Mouse (Mus musculus) heart, postnatal 10 days (tissue): ENCODE measurements at regions not wholly inside any gene's neighbourhood (a gene's known extent, or its start where the extent isn't known, plus 50 kb on each side); places are given as distances from the start of the nearest gene placed in this dataset.

Source experiments
- DNase-seq, 2 experiments: peaks; one replicate each; pipeline ENCODE4 v3.0.0; 2021
- intact Hi-C: fragments of 180-260 bp; cut with DNase I; formaldehyde crosslinking; loops from one replicate; pipeline ENCODE4 v1.15.1; 2025

DNA sequence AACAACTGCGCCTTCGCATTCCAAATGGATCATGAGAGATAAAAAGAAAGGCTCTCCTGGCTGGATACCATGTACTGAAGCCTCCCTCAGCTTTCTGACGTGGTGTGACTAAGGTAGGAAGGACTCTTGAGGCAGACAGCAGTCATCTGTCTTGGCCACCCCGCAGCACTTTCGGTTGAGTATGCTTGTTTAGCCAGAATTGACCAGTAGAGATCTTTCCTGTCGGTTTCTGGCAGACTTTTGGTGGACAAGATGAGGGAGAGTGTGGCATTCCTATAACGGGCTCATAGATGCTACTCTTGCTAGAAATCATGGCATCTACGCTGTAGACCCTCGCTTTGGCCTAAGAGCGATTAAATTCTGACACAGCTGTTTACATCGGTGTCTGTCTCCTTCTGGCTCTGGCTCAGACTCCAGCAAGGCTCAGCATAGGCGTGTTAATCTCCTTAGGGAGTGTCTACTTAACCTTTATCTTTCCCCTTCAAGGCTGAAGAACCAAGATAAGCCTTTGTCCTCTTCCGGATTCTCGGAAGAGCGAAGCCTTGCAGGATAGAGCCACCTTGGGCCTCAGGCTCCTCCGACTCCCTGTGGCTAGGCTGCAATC, 123.6 kb downstream of the Cd83 start:
- DNase-seq: peak; percentile 35 to 37

DNA sequence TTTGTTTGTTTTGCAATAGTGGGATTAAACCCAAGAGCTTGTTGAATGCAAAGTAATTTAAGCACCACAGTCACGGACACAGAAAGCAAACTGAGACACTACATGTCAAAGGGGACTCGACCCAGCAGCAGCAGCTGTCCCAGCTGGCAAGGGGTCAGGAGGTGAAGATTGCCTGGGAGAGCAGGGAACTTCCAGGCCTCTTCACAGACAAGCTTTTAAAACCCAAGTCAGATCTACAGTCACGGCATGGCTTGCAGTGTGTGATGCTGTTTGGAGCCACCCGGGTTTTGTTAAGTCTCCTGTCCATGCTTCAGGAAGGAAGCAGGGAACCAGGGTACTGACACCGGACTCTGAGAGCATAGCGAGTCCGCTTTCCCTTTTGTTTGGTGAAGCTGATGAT, 125.4 kb downstream of the Cd83 start:
- intact Hi-C loops: loop anchor here (5.0 kb wide), 2 partner anchors 82 to 137 kb away; no protein-coding TSS in a partner anchor
- no peak for DNase-seq

More for the DNA sequence above, 123.6 kb downstream of the Cd83 start:
- intact Hi-C loops: loop anchor here (5.0 kb wide), 2 partner anchors 84 to 139 kb away; no protein-coding TSS in a partner anchor

DNA sequence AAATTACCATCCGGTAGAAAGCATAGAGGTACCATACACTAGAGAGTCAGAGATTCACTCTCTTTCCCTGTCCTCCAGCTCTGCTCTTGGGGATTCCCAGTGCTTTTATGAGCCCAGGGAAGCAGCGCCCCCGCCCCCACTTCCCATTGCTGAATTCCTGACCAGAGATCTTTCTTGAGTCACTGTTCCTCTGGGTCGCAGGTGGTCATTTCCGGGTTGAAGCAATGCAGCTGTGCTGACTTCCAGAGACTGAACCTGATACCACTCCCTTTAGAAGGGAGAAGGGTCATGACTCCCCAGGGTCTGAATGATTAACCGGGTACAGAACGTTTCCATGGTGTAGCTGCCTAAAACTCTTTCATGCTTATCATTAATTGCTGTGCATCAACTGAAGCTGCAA, 128.9 kb downstream of the Cd83 start:
- no peak for DNase-seq
- intact Hi-C loops: no loop called here

DNA sequence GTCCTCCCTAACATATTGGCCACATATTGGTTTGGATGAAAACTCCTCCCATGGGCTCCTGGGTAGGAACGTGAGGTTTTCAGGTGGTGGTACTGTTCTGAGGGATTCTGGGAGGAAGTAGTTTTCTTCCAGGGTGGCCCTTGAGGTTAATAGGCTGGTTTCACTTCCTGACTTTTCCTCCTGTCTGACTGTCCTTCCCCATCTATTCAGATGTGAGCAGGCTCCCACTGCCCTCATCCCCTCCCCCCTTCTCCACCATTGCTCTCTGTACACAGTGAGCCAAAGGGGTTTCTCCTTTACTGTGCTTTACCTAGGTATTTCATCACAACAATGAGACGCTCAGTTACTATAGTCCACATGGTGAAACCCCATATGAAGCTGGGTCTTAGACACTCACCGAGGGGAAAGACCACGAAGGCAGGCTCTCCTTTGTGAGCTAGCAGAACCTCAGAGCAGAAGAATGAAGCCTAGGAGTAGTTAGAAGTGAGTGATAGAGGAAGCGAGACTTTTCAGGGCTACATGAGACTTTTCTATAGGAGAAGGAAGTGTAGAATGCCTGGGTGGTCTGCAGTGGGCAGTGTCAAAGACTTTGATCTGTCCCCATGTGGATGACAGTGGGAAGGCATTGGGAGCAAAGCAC, 135.3 kb downstream of the Cd83 start:
- no peak for DNase-seq
- intact Hi-C loops: no loop called here

DNA sequence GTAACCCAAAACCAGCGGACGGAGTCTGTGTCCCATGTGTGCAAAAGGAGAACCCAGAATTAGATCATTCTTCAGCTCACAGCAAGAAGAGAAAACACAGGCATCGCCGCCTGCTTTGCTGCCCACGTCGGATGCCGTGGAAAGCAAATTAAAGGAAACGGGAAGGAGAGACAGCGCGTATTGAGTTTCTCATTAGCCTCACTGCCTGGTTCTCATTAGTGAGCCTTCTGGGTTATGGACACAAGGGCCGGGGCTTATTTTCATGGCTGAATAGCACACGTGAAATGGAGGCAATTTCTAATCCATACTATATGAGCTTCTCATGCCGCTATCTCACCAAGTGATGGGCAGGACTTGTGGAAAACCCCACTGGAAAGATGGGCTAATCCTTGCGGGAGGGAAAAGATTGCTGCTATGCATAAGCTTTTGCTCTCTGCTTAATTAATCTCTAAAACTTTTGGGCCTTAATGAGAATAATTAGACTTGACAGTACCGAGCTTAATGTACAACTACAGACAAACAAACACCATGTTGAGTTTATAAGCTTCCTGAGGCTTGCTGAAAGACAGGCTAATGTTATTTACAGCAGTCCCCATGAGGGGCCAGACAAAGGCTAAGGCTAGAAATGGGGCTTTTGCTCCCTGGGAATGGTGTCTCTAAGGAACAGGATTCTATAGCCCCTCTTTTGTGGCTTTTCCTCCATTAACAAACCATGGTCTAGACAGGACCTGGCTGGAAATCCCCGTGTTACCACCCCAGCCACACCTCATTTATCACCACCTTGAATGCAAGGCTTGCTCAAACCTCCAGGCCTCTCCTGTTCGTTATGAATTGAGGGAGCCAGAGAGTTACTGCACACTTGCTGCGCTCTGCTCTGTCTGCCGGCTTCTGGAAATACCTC, 145.8 kb downstream of the Cd83 start:
- intact Hi-C loops: no loop called here
- DNase-seq: no peak

DNA sequence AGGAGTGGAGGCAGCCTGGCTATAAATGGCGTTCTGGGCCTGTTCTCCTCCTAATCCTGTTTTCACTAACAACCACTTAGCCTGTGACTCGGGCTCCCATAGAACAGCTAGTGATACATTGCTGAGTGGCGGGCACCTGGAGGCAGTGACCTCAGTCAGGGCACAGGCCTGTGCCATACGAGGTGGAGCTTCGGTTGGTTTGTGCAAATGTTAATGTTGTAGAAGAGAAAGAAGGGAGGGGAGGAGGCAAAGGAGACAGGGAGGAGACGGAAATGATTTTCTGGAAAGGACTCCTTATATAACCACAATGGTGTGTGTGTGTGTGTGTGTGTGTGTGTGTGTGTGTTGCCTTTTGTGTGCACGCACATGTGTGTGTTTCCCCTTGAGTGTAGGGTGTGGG, 148.4 kb downstream of the Cd83 start:
- intact Hi-C loops: no loop called here
- peak in 1 of 2 experiments; percentile 14 for DNase-seq

DNA sequence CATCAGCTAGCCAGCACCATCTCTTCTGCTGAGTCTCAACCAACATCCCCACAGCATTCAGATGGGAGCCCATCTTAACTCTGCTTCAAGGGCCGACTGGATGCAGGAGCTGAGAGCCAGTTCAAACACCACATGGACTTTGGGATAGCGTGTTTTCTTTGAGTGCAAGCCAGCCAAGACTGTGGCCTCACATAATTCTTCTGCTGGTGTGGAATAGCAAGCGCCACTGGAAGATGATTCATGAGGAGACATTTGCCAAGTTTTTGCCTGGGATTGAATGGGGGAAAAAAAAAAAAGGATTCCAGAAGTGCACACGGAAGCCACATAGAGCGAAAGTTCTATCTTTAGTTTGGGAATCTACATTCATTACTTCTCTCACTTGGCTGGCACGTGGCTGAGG, 150.7 kb downstream of the Cd83 start:
- intact Hi-C loops: no loop called here
- DNase-seq: peak; percentile 47 to 50

DNA sequence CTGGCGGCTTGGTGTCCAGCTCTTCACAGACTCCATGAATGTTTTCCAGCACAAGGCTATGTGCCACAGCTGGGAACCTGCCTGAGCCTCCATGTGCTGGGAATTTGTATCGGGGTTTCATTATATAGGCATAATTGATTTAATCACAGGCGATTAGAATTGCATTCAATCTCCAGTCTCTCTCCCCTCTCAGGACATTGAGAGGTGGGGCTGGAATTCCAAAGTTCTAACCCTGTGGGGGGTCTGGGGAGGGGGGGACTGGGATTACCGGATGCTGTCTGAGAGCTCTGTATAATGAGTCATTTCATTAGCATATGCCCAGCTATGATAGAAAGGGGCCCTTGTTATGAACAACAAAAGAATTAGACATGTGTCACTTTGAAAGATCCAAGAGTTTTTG, 151.9 kb downstream of the Cd83 start:
- intact Hi-C loops: no loop called here
- no peak for DNase-seq

DNA sequence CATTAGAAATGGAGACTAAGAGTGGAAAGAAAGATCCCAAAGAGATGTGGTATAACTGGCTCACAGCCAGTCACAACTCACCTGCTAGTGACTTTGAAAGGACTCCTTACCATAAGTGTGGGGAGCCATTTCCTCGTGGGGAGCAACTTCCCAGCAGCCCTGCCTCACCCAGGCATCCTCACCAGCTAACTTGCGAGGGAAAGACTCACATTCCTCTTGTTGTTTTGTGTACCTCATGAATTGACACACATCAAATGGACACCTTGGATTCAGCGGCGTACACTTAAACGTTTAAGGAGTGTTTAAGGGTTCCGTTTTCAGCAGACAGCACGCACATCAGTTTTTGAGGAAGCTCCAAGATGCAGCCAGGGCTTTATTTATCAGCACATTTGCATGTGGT, 154.0 kb downstream of the Cd83 start:
- no peak for DNase-seq
- intact Hi-C loops: no loop called here

DNA sequence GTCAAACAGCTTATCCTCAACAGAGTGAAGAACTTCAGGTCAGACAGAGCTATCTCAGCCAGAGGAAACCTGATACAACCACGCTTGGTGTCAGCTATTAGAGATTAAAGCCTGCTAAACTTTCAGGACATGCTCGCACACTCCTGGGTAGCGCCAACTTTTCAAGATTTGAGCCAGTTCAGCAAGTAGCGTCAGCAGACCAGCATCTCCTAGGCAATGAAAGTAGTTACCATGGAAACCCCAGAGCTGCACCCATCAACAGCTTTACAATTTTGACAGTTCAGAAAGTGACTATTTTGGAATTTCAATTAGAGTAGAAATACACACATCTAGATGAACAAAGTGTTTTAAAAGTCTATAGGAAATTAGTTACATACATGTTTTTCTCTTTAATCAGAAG, 154.8 kb downstream of the Cd83 start:
- DNase-seq: no peak
- intact Hi-C loops: no loop called here

DNA sequence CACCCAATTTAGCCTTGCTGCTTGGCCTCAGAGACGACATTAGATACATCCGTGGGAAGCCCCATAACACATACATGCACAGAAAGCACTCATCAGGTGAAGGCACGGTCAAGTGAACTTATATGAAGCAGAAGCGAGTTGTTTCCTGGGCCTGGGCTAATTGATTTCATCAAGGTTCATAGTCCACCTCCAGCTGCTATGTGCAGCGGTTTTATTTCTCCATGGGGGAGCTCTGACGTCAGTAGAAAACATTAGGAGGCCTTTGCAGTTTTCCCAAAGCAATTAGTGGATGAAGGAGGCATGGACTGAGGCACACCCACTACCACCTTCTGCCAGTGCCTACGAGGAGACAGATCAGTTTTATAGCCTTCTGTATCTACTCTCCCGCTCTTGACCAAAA, 157.2 kb downstream of the Cd83 start:
- intact Hi-C loops: no loop called here
- DNase-seq: no peak

DNA sequence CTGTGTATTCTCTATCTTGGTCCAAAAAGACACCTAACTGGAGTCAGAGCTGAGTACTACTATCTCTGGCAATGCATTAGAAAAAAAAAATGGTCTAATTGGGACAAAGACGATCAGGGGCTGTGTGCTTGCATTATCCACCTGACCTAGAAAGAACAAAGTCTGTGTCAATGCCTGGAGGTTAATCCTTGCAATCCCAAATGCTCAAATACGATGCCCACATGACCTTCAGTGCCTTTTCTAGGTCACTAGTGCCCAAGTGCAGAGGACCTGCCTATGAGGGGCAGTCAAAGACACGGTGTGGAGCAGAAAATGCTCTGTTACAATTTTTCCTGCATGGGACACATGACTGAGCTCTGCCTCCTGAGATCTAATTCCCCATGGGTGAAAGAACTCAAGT, 164.0 kb downstream of the Cd83 start:
- intact Hi-C loops: no loop called here

DNA sequence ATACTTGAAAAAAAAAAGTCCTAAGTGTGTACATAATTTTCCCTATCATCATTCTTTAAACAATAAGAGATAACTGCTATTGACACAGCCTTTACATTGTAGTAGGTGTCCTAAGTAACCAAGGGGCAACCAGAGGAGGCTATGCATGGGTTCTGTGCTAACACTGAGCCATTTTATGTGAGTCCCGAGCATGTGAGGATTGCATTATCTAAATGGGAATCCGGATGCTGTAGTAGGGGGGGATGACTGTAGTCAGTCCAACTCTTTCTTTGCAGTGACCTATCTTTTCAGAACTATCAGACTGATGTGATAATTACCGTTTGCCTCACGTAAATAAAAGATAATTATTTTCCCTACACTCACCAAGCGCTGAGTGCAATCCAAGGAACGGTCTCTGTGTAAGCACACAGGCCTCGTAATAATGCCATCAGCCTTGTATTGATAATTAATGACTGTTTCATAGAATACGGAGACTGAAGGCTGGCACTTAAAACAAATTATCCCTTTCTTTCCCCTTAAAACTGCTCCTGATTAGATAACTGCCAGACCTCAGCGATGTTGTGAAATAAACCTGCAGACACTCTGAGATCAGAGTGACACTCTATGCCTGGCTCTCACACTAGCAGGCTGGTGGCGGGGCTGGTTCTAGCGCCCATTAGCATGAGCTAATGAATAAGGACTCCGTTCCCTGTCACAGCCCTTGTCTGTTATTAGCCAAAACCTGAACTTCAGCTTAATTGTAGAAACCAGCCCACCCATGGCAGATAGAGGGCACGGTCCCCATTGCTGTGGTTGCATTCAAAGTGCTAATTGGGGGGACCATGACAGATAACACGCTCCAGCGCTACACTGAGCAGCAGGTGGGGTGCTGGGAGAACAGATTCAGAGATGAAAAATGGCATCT, 165.4 kb downstream of the Cd83 start:
- no peak for DNase-seq
- intact Hi-C loops: no loop called here

More for the DNA sequence above, 164.0 kb downstream of the Cd83 start:
- no peak for DNase-seq

DNA sequence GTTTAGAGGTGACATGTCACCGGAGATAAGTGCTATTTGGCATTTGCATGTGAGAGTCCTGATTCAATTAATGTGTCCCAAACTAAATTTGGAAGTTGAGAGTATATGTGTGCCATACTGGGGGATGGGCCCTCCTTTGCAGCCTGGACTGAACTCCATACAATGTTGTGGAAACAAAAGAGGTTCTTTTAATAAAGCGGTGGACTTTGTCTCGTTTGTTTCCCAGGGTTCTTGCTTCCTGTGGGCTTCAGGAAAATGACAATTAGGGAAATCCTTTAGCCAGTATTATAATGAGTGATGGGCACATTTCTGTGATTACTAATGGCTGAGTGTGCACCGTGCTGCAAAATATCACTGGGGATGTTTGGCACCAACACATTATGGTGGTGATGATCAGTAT, 167.9 kb downstream of the Cd83 start:
- intact Hi-C loops: no loop called here
- DNase-seq: no peak

DNA sequence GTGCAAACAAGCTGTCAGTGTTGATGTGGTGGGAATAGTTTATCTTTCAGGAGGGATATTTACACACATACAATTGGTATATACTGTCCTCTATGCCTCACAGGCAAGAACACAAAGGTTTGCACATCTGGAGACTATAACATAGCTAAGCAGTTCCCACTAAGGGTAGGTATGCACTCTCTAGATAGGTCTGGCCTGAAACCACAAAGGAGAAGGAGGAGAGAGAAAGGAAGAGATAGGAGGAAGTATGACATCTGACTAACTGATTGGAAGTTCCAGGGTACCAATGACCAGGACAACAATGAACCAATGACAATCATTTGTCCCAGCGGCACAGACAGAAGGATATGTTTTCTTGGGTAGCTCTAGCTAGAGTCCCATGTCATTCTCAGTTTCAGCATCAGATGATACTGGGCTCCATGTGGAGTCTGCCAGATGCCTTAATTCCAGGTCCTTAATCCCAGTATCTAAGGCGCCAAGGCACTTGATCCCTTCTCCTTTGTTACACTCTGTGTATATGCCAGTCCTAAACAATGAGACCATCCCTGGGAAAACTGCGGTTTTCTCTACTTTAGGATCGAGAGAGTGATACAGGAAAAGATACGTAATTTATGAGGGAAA, 168.5 kb downstream of the Cd83 start:
- DNase-seq: no peak
- intact Hi-C loops: no loop called here

DNA sequence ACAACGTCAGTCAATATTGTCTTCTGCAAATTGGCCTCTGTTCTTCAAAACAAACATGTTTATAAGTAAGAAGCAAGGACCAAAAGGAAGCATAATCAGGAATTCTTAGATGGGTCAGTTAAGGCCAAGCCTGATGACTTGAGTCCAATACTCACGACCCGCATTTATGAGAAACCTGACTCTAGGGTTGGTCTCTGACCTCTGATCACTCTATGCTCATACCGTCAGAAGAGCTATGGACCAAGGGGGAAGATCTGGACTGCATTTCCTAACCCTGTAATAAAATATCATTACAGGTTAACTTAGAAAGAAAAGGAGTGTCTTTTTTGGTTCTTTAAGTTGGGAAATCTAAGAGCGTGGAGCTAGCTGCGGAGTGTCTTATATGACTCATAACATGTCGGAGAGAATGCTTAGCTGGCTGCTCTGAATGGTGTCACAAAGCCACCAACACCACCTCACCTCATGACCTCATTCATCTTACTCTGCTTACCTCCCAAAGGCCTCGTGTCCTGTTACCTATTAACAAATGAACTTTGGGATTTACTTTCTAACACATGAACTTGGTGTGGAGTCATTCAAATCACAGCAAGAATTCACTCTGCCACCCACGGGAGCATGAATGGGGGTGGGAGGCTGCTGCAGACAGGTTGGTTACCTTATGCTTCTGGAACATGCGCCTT, 170.3 kb downstream of the Cd83 start:
- DNase-seq: no peak
- intact Hi-C loops: no loop called here

DNA sequence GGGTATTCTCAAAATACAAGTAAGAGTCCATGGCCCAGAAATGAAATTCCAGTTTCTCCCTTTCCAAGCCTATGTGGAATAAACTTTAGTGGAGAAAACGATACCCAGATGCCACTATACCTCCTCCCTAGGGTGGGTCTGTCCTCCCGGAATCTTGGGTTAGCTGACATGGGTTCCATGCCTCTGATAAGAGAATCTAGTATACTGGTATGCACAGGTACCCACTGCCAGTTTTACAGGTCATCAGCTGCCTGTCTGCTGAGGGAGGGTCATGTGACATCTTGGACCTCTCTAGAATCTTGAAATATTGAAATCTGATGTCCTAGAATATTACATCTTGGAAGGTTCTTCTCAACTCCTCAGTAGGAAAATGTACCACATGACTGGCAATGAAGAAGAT, 172.5 kb downstream of the Cd83 start:
- no peak for DNase-seq
- intact Hi-C loops: no loop called here

DNA sequence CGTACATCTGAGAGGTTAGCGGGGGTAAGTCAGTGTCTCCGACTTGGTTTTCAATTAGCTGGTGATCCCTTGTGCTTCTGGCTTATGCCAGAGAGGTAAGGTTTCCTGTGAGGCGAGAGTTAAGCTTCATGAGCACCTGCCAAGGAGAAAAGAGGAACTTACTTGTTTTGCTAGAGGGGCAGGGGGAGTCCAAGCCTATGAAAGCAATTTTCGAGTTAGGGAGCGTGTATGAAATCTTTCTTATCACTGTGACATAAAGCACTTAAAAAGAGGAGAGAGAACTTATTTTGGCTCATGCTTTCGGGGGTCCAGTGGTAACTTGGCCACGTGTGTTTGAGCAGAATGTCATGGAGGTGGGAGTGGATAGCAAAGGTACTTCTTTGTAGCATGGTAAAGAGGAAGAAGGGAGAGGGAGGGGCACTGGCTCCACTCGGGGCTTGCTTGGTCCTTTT, 174.6 kb downstream of the Cd83 start:
- intact Hi-C loops: no loop called here
- DNase-seq: no peak

DNA sequence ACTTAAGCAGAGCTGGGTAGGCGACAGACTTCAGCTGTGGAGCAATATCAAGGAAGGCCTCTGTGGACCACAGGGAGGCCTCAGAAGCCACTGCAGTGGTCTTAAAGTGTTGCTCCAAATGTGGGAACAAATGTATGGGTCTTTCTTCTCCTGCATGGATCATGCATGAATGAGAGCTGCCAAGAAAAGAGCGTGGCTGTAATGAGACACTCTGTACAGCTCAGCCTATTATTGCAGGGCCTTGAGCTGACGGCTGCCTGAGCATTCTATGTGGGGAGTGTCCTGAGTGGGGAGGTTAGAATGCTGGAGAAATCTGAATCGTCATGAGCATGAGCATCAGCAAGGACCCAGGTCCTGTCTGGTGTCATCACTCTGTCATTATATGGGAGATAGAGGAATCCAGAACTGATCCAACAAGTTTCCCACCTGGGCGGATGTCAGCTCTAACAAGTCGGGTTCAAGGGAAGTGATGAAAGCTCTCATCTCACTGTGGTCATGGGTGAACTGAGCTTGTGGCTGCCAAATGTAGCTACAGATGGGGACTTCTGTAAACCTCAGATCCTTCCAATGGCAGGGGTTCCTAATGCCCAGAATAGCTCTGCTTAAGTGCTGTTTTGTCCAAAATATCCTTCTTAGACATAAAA, 176.6 kb downstream of the Cd83 start:
- intact Hi-C loops: no loop called here

More for the DNA sequence above, 176.6 kb downstream of the Cd83 start:
- no peak for DNase-seq
